Mouse (Mus musculus): ENCODE measurements at regions not wholly inside any gene's neighbourhood (a gene's known extent, or its start where the extent isn't known, plus 50 kb on each side); places are given as distances from the start of the nearest gene placed in this dataset.

DNA sequence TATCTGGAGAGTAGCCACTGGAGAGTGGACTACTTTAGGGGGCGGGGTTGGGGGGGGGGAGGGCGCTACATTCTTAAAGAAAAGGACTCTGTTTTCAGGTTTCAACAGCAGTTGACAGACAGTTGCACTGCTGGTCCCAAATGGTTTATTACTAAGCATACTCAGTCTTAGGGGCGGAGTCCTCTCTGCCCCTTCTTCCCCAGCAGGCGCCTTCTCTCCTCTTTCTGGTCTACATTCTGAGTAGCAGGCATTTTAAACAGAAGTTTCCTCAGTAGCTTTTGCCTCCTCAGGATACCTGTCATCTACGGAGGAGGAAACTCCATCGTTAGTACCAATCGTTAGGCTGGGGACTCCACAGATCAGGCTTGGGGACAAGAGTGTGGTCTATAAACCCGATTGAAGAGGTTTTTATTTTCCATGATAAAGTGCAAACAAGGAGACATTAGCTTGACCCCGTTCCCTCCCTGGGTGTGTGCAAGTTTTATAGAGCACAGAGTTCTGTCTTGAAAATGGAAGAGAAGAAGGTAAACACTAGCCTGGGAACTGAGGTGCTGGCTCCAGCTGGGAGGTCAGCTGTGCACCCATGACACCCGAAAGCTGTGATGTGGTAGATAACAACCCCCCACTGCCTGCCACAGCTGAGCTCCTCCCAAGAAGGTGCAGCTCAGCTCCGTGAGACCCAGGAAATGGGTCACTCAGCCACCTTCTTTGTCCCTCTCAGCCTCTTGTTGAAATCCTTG, 107.8 kb downstream of the Btg1 start:
- DNase-seq (ENCODE audit: low read depth, low spot score): no peak

DNA sequence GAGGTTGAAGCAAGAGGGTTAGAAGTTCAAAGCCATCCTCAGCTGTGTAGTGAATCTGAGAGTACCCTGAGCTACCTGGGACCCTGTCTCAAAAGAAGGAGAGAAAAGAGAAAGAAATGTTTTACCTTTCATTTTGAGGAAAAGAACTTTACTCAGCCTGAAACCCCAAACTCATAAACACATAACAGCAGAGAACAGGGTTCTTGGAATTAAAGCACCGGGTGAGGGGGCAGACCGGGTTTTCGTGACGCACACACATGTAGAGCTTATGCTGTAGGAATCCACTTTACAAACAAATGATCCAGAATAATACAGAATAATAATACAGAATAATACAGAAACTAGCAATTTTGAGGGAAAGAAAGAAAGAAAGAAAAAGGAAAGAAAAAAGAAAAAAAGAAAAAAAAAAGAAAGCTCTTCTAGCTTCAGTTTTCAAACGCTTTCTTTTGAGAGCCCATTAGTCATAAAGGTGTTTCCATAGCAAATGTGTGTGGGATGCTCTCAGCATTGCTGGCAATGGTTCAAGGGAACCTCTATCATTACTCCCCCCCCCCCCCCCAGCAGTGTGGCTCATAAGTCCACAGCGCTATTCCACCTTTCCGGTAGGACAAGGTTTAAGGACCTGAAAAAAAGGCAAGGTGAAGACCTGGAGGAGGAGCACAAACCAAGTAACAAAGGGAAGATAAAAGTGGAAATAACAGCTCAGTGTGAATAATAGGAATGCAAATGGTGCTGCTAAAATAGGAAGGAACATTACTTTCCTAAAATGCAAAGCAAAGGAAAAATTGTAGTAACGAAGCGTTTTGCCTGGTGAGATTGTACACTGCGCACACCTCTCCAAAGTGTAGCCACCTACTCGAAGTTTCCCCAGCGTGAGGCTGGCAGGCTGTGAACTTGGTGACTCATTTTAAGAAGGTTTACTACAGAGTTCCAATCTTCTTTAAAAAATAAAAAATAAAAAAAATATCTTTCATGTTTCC, 110.3 kb downstream of the Btg1 start:
- peak; percentile 86 for DNase-seq (ENCODE audit: low read depth, low spot score)

DNA sequence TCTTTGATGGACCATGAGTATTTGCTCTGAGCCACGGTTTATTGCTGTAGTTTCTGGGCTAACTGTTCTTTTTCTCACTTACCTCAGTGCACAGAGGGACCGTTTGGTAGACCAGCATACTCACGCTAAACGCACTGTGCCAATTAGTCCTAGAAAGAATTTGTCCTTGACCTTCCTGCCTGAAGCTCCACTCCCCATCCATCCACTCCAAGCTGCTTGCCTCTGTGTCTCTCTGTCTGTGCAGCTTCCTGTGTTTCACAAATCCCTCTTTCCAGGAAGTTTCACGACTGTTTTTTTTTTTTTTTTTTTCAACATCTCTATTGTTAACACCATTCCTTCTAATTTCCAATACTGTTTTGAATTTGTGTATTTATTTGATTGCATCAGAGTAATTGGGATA, 116.8 kb downstream of the Btg1 start:
- no peak for DNase-seq (ENCODE audit: low read depth, low spot score)

DNA sequence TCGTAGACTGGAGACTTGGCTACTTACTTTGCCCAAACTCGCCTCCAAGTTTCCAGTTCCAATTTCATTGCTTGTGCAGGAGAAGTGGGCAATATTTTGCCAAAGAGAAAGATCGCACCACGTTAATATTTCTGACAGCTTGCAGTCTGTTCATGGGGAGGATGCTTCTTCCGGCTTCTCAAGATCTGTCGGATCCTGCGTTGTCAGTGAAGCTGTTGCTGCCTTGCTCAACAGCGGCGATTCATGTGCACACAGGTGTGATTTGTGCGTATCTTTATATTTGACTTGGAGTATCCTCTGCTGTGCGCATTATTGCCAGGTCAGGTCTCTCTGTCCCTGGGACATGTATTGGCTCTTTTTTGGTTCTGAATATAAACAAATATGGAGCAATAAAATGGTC, 118.3 kb downstream of the Btg1 start:
- DNase-seq (ENCODE audit: low read depth, low spot score): peak; percentile 8

DNA sequence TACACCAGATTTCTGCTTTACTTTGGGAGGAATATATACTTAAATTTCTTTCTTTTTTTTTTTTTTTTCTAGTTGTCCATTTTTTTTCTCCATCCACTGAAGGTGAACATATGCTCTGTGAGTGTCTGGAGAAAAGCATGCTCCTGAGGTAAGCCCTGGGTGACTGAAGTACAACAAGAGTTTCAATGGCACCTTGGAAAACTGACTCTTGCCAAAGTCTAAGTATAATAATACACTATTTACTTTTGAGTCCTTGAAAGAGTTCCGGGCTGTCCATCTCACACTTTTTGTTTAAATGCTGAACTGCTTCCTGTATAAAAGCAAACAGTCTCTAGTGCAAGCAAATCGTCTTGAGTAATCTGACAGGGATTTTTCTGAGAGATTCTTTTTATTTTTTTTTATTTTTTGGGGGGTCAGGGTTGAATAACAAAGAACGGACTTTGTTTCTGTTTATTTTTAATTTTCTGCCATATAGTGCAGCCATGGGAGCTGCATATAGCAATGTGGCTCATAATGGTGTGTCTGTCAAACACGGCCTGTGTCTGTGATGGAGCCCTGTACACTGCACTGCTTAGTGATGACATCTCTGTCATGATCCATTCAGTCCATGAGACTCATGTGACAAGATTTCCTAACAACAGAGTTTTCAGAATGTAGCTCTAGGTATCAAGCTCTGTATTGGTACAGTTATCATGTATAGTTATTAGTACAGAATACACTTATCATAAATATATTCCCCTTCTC, 119.3 kb downstream of the Btg1 start:
- DNase-seq (ENCODE audit: low read depth, low spot score): no peak

DNA sequence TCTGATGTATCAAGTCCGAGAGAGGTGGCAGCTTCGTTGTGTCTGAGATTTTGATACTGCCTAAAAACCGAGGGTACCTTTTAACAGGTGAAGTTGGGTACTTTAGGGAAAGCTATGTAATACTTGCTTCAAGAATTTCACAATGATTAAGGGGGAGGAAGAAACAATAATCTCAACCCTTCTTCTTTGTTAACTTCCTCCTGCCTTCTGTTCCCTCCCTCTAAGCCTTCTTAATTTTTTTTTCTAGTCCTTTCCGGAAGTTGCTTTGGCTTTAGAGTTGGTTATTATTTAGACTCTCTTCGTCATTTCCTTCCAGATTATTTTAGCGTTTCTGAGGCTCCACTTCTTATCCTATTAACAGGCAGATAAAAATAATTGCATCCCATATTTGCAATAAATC, 121.2 kb downstream of the Btg1 start:
- DNase-seq (ENCODE audit: low read depth, low spot score): no peak

DNA sequence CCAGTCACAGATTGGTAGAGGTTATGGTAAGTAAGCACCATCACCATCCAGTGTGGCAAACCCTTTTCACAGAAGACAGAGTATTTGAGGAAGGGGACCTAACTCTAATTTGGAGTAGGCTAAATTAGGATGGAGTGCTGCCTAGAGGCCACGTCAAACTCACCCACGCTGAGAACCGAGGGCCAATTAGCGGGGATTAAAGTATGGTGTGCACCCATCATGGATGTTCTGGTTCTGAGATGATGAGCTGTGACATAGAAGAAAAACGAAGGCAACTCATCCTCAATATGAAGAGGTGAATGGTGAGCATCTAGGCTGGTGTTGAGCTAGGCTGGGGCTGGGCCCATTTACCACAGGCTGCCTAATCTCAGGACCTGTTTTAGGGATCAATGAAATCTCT, 121.8 kb downstream of the Btg1 start:
- no peak for DNase-seq (ENCODE audit: low read depth, low spot score)

DNA sequence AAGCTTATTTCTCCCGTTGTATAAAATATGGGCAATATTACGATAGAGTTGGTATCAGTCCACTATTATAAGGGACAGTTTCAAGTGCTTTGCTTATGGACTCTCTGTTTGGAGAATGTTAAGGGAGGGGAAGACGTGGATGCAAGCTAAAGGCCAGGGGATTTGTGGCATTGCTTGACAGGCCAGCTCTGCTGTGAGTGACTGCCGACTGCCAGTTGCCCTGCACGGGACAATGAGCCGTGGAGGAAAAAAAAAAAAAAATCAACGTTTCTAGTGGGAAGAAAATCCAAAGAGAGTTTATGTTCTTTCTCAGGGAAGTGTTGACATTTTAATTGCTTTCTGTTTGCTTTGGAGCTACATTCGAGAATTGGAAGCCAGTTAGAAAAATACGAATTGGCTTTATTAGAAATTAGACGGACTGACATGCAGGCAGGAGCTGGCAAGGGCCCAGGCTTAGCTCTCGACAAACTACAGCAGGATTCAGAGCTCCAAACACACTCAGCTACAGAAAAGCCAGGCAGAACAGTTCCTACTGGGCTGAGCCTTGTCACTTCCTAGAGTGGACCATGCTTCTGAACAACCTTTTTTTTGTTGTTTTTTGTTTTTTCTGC, 127.5 kb downstream of the Btg1 start:
- peak; percentile 61 for DNase-seq (ENCODE audit: low read depth, low spot score)

DNA sequence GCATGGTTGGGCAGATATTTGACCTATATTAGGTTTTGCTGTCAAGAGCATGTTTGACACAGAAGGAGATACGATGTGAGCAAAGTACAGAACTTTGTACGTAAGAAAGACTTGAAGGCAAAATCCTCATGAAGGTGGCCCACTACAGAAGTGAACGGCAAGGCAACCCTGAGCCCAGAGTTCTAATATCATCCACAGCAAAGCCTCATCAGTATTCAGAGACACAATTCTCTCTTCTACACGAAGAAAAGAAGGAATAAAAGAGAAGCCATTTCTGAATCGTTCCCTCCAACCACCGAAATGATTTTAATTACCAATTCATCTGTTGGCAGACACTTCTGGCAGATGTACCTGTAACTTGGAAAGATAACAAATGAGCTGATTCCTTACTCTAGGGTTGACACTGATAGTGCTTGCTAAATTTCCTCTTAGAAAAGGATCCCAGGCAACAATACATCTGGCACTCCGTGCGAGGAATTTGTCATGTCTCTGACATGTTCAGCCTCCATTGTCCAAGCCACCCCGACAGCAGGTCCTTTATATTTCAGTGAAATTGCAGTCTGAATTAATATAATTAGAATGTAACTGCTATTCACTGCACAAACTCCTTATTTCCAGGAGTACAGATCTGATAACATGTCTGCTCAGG, 130.3 kb downstream of the Btg1 start:
- peak; percentile 15 for DNase-seq (ENCODE audit: low read depth, low spot score)

DNA sequence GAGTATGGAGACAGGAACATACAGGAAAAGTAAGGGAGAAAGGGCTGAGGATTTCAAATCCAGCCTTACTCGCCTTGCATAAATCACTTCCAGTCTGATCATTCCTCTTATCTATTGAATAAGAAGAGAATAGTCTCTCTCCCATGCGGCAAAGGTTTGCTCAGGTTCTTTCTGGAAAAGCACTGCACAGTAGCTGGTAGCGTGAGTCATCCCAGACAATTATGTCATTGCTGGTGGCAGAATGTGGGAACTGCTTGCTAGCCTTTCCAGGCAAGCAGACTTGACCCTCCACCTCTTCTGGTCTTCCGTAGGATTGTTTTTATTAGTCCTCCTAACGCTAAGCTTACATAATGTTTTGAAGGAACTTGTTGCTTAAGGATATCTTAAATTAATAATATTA, 134.1 kb downstream of the Btg1 start:
- peak; percentile 91 for DNase-seq (ENCODE audit: low read depth, low spot score)

DNA sequence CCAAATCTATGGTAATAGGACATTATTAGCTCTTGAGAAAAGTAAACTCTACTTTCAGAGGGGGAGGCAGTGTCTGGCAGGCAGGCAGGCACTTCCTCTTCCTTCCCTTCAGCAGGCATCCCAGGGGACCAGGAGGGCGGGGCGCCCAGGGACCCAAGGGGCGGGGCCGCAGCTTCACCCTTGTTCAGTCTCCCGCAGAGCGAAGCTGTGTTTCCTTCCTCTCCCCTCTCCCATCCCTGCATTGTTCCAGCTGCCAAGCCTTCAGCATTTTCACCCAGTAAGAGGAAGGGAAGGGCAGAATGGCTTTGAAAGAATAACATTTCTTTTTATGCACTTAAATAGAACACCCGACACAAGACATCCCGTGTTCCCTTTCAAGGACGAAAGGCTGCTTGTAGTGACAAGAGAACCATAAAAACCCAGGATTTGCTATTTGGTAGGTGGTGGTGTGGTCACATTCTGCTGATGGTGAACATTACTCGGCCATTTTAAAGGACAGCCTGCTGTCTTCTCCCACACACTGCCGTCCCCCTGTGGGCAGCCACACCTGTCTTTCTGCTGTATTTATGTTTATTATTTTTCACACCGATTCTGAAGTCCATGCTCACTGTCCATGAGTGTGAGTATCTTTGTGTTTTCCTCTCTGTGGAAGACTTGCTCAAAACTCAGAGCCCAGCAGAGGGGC, 134.9 kb downstream of the Btg1 start:
- DNase-seq (ENCODE audit: low read depth, low spot score): peak; percentile 71

DNA sequence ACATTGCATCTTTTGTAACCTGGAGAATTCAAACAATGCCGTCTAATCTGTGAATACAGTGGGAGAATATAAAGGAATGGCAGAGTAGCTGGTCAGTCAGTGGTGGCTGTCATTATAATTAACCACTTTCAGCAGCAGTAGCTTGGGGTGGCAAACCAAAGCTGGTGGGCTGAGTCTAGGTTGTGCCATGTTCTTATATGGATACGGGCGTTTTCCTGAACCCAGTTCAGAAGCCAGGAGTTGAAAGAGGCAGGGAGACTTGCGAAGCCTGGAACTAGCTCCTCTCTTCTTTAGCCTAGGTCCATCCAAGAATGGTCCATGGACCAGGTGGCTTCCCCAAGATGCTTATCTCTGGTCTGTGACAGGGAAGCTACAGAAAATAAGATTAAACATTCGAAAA, 135.7 kb downstream of the Btg1 start:
- DNase-seq (ENCODE audit: low read depth, low spot score): no peak

DNA sequence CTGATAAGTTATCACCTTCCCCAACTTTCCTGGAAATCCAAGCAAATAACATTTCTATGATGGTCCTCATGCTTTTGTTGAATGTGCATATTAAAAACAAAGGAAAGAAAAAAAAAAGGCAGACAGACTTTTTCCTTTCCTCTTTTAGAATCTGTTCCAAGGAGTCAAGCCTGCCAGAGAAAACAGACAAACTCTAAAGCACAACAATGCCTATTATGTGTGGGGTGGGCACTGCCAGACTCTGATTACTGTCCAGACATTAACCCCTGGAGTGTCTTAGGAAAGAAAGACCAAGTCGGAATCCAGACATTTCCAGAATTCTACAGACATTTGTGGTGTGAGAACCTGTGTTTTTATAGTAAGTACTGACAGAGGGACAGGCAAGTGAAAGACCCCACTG, 136.7 kb downstream of the Btg1 start:
- DNase-seq (ENCODE audit: low read depth, low spot score): no peak

DNA sequence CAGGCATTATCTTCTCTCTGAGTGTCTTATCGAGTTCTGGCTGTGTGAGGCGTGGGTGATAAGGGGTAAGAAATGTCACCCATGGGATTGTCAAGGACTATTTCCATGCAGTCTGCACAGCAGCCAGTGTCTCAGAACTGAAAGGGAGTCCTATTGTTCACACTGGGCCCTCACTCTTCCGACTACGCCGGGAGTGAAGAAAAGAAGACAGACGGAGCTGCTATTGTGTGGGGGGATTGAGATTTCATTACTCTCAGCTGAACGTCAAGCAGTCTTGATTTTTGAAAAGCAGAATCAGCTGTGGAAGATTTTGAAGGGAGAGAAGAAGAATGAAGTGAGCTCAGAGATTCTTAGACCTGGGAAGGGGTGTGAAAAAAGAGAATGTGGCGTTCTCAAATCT, 138.9 kb downstream of the Btg1 start:
- peak; percentile 35 for DNase-seq (ENCODE audit: low read depth, low spot score)

DNA sequence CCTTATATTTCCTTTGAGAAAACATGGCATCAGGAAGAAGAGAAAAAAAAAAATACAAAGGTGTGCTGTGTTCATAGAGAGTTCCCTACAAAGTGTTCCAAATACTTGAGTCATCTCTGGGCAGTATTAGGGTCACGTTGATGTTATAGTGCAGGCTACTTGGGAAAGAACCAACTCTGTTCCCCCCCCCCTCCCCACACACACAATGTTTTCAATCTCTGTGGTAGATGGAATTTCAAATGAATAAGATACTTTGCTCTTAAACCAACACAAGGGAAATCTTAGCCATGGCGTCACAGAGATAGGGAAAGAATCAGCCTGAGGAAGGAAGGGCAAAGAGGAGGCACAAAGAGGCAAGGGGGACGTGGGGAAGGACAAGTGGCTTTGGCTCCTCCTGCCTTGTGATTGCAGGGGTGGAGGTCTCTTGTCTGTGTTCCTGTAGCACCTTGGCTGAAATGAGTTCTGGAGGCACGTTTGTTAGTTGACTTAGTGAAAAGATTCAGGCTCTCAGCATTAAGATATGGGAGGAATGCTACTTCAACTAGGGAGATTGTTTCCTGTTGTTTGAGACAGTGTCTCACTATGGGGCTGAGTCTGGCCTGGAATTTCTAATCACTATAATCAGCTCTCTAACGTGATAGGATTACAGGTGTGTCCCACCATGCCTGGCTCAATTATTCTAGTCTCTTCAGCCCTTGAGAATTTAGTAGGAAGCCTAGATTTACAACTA, 139.7 kb downstream of the Btg1 start:
- DNase-seq (ENCODE audit: low read depth, low spot score): no peak

DNA sequence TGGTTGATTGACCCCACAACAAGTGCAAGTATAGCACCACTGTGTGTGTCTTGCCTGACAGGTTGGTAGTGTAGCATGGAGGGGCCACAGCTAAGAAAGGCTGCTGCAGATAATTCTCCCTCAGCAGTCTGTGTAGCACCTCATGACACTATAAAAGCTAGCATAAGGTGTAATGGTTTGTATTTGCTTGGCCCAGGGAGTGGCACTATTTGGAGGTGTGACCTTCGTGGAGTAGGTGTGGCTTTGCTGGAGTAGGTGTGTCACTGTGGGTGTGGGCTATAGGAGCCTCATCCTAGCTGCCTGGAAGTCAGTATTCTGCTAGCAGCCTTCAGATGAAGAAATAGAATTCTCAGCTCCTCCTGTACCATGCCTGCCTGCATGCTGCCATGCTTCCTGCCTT, 140.5 kb downstream of the Btg1 start:
- DNase-seq (ENCODE audit: low read depth, low spot score): no peak

DNA sequence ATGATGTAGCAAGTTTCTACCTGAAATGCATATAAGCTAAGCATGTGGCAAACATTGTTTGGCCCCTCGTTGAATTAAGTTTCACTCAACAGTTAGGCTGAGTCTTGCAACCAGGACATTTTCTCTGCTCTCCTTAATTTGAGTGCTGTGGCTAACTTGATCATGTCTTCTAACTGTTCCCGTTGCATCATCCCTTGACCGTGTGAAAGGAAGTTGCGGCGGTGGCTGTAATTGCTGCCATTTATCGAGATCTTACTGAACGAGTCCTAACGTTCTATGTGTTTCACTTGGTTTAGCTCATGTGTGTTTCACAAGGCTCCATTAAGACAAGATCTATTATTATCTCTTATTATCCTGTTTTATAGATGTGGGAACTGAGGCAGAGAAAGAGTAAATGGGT, 144.8 kb downstream of the Btg1 start:
- DNase-seq (ENCODE audit: low read depth, low spot score): no peak

DNA sequence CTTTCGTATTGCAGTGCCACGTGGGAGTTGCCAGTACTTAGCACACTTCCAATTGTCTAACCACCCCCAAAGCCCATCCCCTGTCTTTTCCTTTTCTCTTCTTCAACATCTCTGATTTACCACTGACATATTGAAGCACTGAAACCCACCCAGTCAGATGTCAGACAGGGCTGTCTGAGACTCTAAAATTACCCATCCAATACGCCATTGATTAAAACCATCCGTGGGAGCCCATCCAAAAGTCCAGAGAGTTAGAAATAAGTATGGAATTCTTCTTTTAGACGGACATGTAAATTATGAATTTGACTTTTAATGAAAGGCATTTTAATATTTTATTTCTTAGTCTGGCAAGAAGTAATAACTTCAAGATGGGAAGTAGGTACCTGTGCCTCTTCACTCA, 148.8 kb downstream of the Btg1 start:
- no peak for DNase-seq (ENCODE audit: low read depth, low spot score)

DNA sequence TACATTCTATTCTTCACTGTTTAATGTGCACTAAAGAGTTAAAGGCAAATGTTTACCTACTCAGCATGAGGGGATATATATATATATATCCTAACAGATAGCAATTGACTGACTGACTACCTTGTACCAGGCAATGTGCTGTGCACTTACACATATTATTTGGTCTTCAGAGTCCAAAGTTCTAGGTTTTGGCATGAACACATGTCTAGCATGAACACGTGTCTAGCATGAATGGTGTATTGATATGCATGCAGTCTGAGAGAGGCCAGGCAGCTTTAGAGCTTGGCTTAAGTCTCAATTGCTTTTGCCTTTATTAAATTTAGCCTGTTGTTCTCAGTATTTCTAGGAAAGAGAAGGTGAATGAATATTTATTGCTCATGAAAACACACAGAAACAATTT, 161.4 kb downstream of the Btg1 start:
- no peak for DNase-seq (ENCODE audit: low read depth, low spot score)

DNA sequence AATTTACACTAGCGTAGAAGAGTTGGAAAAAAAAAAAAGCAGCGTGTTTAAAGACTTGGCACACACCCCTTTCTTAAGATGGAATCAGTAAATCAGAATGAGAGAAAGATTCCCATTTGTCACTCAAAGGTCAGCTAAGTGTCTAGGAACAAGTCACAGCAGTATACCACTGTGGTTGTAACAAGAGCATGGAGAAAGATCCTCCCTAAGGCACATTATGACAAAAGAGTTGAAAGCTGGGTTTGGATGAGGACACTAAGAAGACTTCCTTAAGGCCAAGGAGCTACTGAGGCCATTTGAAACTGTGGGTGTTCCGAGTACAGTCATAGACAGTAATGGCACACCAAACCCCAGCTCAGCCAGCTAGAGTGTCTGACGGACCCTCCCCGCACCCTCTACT, 167.2 kb downstream of the Btg1 start:
- DNase-seq (ENCODE audit: low read depth, low spot score): no peak
